Mouse (Mus musculus) spleen, postnatal 10 days (tissue): Measurements from ENCODE around the gene Zfp229.
"Not testable (repeated sequence)": the region's sequence is repeated elsewhere in the genome, so short reads cannot be mapped to it uniquely, and the experiment has no call there.

Source experiments
- DNase-seq, 2 experiments: peaks; one replicate each; pipeline ENCODE4 v3.0.0; 2021 to 2022; ENCODE audit warnings: low spot score in 2 of 2

Zfp229 gene

DNA sequence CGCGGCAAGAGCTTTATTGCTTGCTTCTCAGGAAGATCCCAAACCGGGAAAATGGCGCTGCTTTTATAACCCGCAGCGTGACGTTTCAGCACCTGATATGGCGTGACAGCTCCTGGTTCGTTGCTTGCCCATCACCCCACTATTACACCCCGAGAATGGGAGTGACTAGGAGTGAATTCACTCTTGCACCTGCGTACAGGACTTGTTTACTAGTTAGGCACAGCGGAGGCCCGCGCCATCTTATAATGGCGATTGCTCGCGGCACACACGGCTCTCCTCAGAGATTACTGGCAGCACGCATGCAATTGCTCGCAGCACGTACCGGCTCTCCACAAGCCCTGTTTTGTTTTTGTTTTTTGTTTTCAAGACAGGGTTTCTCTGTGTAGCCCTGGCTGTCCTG, at the start of gene Zfp229:
Zfp229 (plus strand) TSS at position 301 of the 400 bp plus-strand sequence.
- not testable (repeated sequence) for DNase-seq

DNA sequence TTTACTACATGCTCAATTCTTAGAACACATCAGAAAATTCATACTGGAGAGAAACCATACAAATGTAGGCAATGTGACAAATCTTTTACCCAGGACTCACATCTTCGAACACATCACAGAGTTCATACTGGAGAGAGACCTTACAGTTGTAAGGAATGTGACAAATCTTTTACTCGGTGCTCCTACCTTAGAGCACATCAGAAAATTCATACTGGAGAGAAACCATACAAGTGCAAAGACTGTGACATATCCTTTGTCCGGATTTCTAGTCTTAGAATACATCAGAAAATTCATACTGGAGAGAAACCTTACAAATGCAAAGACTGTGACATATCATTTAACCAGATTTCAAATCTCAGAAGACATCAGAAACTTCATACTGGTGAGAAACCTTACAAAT, 39.0 kb upstream of the Zfp229 start, which contains the start of gene Gm10226:
Gm10226 (plus strand) TSS at position 301 of the 400 bp plus-strand sequence.
- no peak for DNase-seq

DNA sequence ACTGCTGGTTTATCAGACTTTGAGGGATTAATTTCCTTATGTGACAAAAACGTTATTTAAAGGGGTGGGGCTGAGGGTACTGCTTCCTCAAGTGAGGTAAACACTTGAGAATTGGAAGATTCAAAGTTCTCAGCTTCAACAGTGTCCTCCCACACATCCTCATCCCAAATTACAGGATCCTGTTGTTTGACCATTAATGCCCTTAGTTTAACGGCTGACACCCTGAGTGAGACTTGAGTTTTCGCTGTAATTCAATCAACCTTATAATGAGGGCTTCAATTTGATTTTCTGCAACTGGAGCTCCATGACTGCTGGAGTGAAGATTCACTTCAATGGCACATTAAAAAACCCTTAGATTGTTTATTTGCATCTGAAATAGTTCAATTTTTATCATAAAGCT, 37.3 kb upstream of the Zfp229 start:
- no peak for DNase-seq

DNA sequence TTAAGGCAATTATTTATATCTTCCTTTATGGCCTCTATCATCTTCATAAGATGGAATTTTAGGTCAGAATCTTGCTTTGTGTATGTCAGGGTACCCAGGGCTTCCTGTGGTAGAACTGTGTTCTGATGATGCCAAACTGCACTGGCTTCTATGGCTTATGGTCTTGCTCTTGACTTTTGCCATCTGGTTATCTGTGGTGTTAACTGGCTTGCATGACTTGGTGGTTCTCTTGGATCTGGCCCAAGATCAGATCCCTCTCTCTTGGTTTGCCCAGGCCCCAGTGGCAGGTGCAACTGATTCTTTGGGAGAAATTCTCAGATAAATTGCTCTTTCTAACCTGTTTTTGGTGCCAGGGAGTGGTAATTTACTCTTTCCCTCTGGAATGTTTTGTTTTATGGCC, 34.5 kb upstream of the Zfp229 start:
- DNase-seq: no peak

DNA sequence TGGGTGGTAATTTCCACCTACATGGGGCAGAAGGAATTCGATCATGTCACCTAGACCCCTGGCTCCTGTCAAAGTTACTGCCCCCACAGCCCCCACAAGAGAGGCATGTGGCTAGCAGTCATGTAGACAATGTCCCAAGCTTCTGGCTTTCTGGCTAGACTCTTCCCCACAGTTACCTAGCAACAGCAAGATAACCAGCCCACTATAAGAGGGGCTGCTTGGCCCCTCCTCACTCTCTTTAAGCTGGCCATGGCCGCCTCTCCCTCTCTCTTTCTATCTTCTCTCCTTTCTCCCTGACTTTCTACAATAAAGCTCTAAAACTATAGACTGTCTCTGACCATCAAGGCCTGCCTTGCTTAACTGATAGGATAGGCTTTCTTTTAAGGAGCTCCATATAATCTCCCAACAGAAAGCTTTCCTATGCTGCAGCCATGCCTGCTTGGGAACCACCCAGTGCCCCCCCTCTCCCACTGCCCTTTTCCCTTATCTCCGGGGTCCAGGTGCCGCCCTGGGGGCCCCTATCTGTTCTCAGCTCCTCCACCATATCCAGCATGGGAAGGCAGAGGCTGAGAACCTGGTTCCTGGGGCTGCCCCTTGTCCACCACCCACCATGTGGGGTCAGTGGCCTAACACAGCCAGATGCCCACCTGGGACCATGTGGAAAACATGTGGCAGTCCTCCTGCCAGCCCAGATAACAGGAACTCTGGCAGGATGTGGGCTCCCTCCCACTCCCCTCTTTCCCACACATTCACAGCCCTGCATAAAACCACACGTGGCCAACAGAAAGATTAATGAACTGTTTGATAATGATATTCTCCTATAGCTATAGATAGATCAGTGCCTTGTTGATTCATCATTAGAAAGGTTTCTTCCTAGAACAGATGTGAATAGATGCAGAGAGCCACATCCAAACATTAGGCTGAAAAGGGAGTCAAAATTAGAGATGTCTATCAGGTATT, 28.0 kb upstream of the Zfp229 start:
- DNase-seq: peak in 1 of 2 experiments; percentile 51

DNA sequence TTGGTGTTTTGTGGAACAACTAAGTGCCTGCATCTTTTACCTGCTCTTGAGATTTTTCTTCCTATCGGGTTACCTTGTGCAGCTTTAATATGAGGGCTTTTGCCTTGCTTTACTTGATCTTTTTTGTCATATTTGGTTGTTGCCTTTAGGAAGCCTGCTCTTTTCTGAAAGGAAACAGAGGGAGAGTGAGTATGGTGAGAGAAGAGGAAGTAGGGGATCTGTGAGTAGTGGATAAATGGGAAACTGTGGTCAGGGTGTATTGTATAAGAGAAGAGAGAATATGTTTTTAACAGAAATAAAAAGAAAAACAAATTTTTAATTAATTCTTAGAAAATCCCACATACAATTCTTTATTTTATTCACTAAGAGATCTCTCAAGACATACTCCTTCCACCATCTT, 27.2 kb upstream of the Zfp229 start:
- no peak for DNase-seq

DNA sequence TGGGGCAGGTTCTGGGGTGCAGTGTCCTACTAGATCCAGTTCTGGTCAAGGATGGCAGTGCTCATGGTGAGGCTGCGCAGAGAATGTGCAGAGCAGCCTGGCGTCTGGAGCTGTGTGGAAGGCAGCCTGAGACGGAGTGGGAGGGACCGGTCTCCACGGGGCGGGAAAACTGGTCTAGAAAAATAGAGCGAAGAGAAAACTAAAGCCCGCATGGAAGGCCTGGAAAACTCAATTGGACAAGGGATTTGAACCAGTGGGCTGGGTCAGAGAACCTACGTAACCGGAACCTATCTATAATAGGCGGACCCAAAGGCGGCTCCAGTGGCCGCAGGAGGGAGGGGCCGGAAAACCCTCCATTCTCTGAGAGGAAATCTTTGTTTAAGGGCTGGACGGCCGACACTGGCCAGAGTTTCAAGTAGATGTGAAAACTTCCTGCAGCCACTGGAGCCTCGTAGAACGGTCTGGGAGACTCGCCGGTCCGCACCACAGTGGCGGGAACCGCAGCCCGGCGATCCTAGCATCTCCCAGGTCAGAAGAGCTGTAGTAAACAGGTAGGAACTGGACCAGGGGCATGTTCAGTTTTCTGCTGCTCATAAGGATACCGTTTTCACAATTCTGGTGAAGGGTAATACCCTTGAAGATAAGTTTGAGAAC, 23.1 kb upstream of the Zfp229 start, which contains the start of gene Zfp760:
Zfp760 (plus strand) TSS at position 399 of the 654 bp plus-strand sequence.
- peak; percentile 60 to 70 for DNase-seq

DNA sequence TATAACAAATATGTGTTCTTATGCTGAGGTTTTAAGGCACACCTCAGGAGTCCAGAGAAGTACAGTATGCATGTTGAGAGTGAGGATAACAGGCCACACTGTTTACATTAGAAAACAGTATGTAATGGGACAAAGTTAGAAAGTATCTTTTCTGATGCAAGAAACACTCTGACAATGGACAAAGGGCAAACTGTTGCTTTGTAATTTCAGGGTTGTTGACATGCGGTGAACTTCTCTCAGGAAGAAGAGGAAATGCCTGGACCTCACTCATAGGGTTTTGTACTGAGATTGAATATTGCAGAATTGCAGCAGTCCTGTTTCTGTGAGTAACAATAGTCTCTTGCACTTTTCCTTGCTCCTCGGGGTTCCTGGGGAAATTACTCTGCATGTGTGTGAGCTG, 22.2 kb upstream of the Zfp229 start:
- DNase-seq: no peak

DNA sequence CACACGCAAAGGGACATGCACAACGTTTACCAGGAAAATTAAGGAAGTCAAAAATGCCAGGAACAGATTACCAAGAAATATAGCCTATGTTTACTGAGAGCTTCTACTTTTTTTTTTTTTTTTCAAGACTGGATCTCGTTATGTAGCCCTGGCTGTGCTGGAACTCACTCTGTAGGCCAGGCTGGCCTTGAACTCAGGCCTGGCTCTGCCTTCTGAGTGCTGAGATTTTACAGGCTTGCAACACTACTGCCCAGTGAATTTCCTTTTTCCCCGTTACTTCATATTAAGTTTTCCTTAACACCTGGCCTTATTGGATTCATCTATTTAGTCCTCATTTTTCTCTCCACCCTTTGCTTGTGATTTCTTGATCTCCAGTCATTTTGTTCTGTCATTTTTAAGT, 2.5 kb downstream of the Zfp229 start:
- no peak for DNase-seq

DNA sequence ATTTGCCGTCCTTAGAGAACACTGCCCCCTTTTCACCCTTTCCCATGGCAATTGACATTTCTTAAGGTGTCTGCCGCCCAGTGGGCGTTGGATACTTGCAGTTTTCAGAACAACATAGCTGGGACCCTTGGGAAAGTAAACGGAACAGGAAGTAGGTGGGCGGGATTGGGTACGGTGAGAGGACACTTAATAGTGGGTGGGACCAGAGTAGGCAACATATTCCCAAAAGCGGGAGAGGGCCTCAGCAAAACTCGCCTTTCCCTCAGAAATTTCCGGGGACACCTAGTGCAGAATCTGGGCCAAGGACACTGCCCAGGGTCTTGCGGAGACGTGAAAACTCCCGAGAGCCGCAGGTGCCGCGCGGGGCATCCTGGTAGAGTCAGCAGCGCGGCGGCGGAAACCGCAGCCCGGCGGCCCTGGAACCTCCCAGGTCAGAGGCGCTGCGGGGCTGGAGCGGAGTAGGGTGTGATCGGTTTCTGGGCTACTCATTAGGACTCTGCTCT, 3.0 kb downstream of the Zfp229 start:
- DNase-seq: peak; percentile 71 to 74

DNA sequence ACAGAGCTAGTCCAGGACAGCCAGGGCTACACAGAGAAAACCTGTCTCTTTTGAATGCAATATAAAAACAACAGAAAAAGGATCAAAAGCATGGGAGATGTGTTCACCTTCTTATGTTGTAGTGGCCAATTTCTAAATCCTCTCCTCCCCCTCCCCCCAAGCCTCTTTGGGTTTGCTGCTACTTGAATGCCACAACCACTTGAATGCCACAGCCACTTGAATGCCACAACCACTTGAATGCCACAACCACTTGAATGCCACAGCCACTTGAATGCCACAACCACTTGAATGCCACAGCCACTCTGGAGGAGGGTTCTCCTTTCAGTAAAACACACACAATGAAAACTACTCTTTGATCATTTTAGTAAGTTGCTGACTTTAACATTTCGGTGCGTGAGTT, 22.2 kb downstream of the Zfp229 start:
- DNase-seq: no peak

DNA sequence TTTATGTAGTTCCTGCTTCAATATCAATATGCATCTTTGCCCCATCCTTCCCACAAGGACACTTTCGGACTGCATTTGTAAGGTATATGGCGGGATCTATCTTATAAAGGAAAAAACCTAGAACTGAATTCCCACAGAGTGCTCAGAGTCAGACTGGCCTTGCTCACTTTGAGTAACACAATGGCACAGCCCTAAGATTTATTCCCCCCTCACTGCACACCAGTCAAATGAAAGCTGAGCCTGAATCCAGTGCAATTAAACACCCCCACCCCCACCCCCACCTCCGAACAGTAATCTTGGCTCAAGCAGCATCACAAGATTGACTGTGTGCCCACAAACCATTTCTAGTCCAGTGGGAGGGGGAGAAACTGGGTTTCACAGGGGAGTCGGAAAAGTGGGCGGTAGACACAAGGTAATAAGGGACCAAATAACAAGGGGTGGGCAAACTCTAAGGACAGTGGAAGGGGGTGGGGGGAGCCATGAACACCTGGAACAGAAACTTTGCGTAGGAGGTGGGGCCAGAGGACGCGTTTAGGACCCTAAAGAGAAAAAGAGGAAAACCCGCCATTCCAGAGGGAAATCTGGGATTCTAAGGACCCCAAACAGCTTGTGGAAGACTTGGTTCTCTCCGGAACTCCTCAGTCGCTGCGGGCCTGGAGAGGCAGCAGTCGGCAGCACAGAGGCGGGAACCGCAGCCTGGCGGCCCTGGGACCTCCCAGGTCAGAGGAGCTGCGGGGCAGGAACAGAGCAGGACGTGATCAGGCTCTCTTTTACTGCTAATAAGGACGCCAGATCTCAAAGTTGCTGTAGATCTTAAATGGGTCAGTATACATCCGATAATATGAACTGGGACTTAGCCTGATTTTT, 23.0 kb downstream of the Zfp229 start:
- no peak for DNase-seq

DNA sequence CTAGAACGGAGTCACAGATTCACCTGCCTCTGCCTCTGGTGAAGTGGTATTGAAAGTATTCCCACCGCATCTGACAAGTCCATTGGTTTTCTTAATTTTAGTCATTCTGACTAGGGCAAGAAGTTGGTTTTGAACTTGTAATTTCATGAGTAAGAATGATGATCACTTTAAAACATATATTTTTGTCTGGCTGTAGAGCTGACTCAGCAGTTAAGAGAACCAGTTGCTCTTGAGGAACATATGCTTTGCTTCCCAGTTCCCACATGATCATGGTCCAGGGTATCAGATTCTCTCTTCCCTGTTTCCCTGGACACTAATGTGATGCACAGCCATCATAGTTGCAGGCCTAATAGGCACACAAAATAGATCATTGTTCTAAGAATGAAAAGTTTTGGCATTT, 39.7 kb downstream of the Zfp229 start:
- no peak for DNase-seq

DNA sequence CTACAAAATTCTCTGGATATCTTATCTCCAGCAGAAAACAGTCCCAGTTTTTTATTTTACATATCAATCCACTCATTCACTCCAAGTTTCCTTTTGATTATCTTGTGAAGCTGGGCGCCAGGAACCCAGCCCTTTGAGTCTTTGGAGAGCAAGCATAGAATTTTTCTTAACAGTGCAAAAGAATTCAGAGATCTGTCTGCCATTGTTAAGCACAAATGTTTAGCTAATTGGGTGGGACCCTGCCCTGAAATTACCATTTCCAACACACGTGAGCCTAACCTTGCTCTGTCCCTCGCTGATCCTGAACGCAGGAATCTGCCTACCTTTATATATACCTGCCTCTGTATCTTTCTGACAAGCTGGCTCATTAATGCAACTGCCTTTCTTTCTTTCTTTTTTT, 61.7 kb downstream of the Zfp229 start:
- no peak for DNase-seq

DNA sequence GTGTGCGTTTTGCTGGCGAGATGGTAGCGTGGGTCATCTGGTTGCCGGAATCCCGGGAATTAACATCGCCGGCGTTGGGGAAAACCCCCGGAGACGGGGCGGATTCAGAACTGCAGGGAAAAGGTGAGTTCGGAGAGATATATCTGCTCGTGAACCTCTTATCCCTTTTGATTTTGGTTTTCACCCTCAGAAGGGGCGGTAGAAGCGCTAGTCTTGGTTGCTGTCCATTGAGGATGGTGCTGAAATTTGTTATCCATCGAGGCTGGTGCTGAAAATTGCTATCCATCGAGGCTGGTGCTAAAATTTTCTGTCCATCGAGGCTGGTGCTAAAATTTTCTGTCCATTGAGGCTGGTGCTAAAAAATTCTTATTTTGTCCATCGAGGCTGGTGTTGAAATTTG, 70.8 kb downstream of the Zfp229 start:
- DNase-seq: not testable (repeated sequence)
